14 mouse cellular contexts compared by ENCODE assay signal in genomic region chr16:26596440-26596839, GRCm38 (mm10). TPM values are rescaled to one million over a fixed set of nuclear protein-coding genes. Genes with fewer than 3 reads are reported as not detected.
DNase-seq lines count a peak whose midpoint lies in the region; ATAC-seq lines count a peak whose summit lies in the region.
"Had no signal": no experiment of that assay in that cellular context is flagged by ENCODE, and none has a peak within 500 bp of the region (broad histone marks: within the 10 kb centered on the region; RNA-seq: fewer than 3 reads in every experiment).

No protein-coding gene starts in this region.

- peaks cover 2% of the 10 kb centered on the region for H3K4me1 ChIP-seq in forebrain, embryonic 12.5 days
- peaks cover 10% of the 10 kb centered on the region for H3K4me1 ChIP-seq in forebrain, embryonic 10.5 days
- H3K4me1 ChIP-seq in hindbrain, embryonic 16.5 days (ENCODE audit: control insufficient read depth, insufficient read depth, low read depth, low read length): no peaks in the 10 kb centered on the region
- no peaks in the 10 kb centered on the region for H3K4me1 ChIP-seq in hindbrain, embryonic 10.5 days (replicated peaks)
- H3K4me1 ChIP-seq in lung, embryonic 15.5 days: no peaks in the 10 kb centered on the region
- H3K4me1 ChIP-seq: liver, embryonic 13.5 days had no signal

- H3K9ac ChIP-seq in forebrain, embryonic 12.5 days: no peak overlapping the region
- no peak overlapping the region for H3K9ac ChIP-seq in hindbrain, embryonic 16.5 days (ENCODE audit: low read depth, low read length)
- H3K9ac ChIP-seq in lung, embryonic 15.5 days: no peak overlapping the region
- H3K9ac ChIP-seq: liver, embryonic 13.5 days had no signal

- no peaks in the 10 kb centered on the region for H3K36me3 ChIP-seq in forebrain, embryonic 12.5 days (replicated peaks)
- H3K36me3 ChIP-seq in forebrain, embryonic 10.5 days (replicated peaks): no peaks in the 10 kb centered on the region
- H3K36me3 ChIP-seq in hindbrain, embryonic 16.5 days (ENCODE audit: control insufficient read depth, insufficient read depth, low read length): no peaks in the 10 kb centered on the region
- H3K36me3 ChIP-seq in hindbrain, embryonic 10.5 days: no peaks in the 10 kb centered on the region
- H3K36me3 ChIP-seq in lung, embryonic 15.5 days: no peaks in the 10 kb centered on the region
- H3K36me3 ChIP-seq: liver, embryonic 13.5 days had no signal

- H3K4me3 ChIP-seq in forebrain, embryonic 12.5 days (replicated peaks): no peak overlapping the region
- no peak overlapping the region for H3K4me3 ChIP-seq in forebrain, embryonic 10.5 days
- no peak overlapping the region for H3K4me3 ChIP-seq in hindbrain, embryonic 16.5 days (ENCODE audit: low read length)
- no peak overlapping the region for H3K4me3 ChIP-seq in hindbrain, embryonic 10.5 days
- H3K4me3 ChIP-seq in lung, embryonic 15.5 days: no peak overlapping the region
- H3K4me3 ChIP-seq: liver, embryonic 13.5 days had no signal

- 0 out of 2 replicates have a peak, but pooled peaks have one; percentile 36 for ATAC-seq in forebrain, embryonic 12.5 days (ENCODE audit: low FRiP score)
- ATAC-seq in hindbrain, embryonic 16.5 days: peak; percentile 67; the same call in 1 of the 2 replicates
- ATAC-seq in lung, embryonic 15.5 days (ENCODE audit: borderline replicate concordance, extremely low read depth, low FRiP score, low TSS enrichment): peak; percentile 70; the same call in 1 of the 2 replicates

- no peak overlapping the region for H3K27ac ChIP-seq in forebrain, embryonic 12.5 days
- no peak overlapping the region for H3K27ac ChIP-seq in forebrain, embryonic 10.5 days
- H3K27ac ChIP-seq in hindbrain, embryonic 16.5 days (ENCODE audit: low read depth, low read length): no peak overlapping the region
- no peak overlapping the region for H3K27ac ChIP-seq in hindbrain, embryonic 10.5 days
- no peak overlapping the region for H3K27ac ChIP-seq in lung, embryonic 15.5 days
- H3K27ac ChIP-seq: liver, embryonic 13.5 days; stomach, postnatal 0 days had no signal

- H3K9me3 ChIP-seq in forebrain, embryonic 12.5 days: no peaks in the 10 kb centered on the region
- no peaks in the 10 kb centered on the region for H3K9me3 ChIP-seq in forebrain, embryonic 10.5 days
- H3K9me3 ChIP-seq in hindbrain, embryonic 16.5 days (ENCODE audit: control insufficient read depth, low read length): no peaks in the 10 kb centered on the region
- no peaks in the 10 kb centered on the region for H3K9me3 ChIP-seq in hindbrain, embryonic 10.5 days
- no peaks in the 10 kb centered on the region for H3K9me3 ChIP-seq in lung, embryonic 15.5 days
- H3K9me3 ChIP-seq: liver, embryonic 13.5 days had no signal

- 40% methylated on average over 7 of the region's 7 CpGs for whole genome bisulfite sequencing in forebrain, embryonic 12.5 days
- 36% methylated on average over 7 of the region's 7 CpGs for WGBS in forebrain, embryonic 10.5 days
- WGBS in hindbrain, embryonic 16.5 days: 47% methylated on average over 7 of the region's 7 CpGs
- 44% methylated on average over 7 of the region's 7 CpGs for WGBS in hindbrain, embryonic 10.5 days
- WGBS in lung, embryonic 15.5 days: 29% methylated on average over 7 of the region's 7 CpGs

- H3K4me2 ChIP-seq in forebrain, embryonic 12.5 days: no peak overlapping the region
- H3K4me2 ChIP-seq in hindbrain, embryonic 16.5 days (ENCODE audit: low read length): no peak overlapping the region
- H3K4me2 ChIP-seq in lung, embryonic 15.5 days: no peak overlapping the region
- H3K4me2 ChIP-seq: liver, embryonic 13.5 days had no signal

- H3K27me3 ChIP-seq in forebrain, embryonic 12.5 days: no peaks in the 10 kb centered on the region
- no peaks in the 10 kb centered on the region for H3K27me3 ChIP-seq in forebrain, embryonic 10.5 days (ENCODE audit: poor library complexity, severe bottlenecking)
- no peaks in the 10 kb centered on the region for H3K27me3 ChIP-seq in hindbrain, embryonic 16.5 days (replicated peaks; ENCODE audit: control insufficient read depth, insufficient read depth, low read length)
- H3K27me3 ChIP-seq in hindbrain, embryonic 10.5 days (ENCODE audit: insufficient read depth, poor library complexity, severe bottlenecking): no peaks in the 10 kb centered on the region
- H3K27me3 ChIP-seq in lung, embryonic 15.5 days: no peaks in the 10 kb centered on the region
- H3K27me3 ChIP-seq: liver, embryonic 13.5 days had no signal

- DNase-seq in forebrain, embryonic 10.5 days (ENCODE audit: extremely low spot score, low spot score): no peak
- DNase-seq in hindbrain, embryonic 10.5 days (ENCODE audit: low spot score): no peak
- no peak for DNase-seq in lung, postnatal 14 days
- peak; percentile 41 for DNase-seq in brain, adult 2 months (ENCODE audit: low read depth, low spot score)
- no peak for DNase-seq in natural killer cell, adult 2 months (ENCODE audit: low spot score in 2 of 2)
- DNase-seq: cerebellum, adult 18-20 months; kidney, adult 2 months; liver, embryonic 13.5 days; spleen, adult 18-20 months; thymus, postnatal 4 days had no signal

RNA-seq across cellular contexts. Expression of gene Il1rap, which starts 14.9 kb away (rescaled TPM):
- 3.5 and 3.7 TPM in 2 replicates for polyA plus RNA-seq in forebrain, embryonic 12.5 days (2016; fragmentation: Nextera tagmentation; extraction: Ambion mirVana)
- polyA plus RNA-seq in forebrain, embryonic 10.5 days (2016; fragmentation: Nextera tagmentation; extraction: Ambion mirVana): 2.4 and 3.1 TPM in 2 replicates
- 13.0 and 13.6 TPM in 2 replicates for polyA plus RNA-seq in hindbrain, embryonic 16.5 days (2015; fragmentation: Nextera tagmentation; extraction: Ambion mirVana)
- 3.1 and 3.5 TPM in 2 replicates for polyA plus RNA-seq in hindbrain, embryonic 10.5 days (2016; fragmentation: Nextera tagmentation; extraction: Ambion mirVana)
- 12.7 and 12.9 TPM in 2 replicates for polyA plus RNA-seq in lung, embryonic 15.5 days (2015; fragmentation: Nextera tagmentation; extraction: Ambion mirVana)
